Mouse (Mus musculus) brain, embryonic 14.5 days (tissue): ENCODE measurements around the gene Arhgap44.

ENCODE experiments used
- CTCF ChIP-seq: fragments of 200-500 bp; IDR thresholded peaks from 2 replicates; pipeline ENCODE4 v1.5.1; 2012; ENCODE audit warnings: inconsistent platforms, mild to moderate bottlenecking, moderate library complexity, borderline replicate concordance; ENCODE audit not compliant: insufficient read depth, insufficient read length; ENCODE audit errors: extremely low read depth
- POLR2A ChIP-seq: fragments of 200-500 bp; IDR thresholded peaks from 2 replicates; pipeline ENCODE4 v1.6.1; 2012; ENCODE audit warnings: mild to moderate bottlenecking, inconsistent platforms, borderline replicate concordance; ENCODE audit not compliant: poor library complexity, insufficient read depth, insufficient read length, severe bottlenecking; ENCODE audit errors: extremely low read depth

DNA sequence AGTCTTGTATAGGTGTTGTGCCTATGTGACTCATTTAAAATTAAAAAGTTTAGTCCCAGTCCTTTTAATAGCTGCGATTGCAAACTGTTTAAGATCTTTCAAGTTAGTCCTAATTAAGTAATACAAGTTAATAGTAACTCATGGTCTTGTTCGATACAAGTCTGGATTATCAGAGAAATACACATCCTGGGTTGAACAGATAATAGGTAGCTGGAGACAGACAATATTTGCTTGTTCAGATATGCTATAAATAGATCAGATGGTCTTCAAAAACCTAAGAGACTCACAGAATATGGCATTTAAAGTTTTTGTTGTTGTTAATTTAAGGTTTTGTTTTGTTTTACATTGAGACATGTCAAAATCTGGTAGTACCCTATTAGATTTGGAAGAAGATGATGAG lies 190.3 kb downstream of the Arhgap44 start:
- TF ChIP-seq CTCF: no peak
- no peak for TF ChIP-seq POLR2A
